Mouse (Mus musculus) right cerebral cortex, postnatal 14 days (tissue): ENCODE measurements at regions not wholly inside any gene's neighbourhood (a gene's known extent, or its start where the extent isn't known, plus 50 kb on each side); places are given as distances from the start of the nearest gene placed in this dataset.

Experiments used
- DNase-seq: peaks from one replicate; pipeline ENCODE4 v3.0.0; 2022

DNA sequence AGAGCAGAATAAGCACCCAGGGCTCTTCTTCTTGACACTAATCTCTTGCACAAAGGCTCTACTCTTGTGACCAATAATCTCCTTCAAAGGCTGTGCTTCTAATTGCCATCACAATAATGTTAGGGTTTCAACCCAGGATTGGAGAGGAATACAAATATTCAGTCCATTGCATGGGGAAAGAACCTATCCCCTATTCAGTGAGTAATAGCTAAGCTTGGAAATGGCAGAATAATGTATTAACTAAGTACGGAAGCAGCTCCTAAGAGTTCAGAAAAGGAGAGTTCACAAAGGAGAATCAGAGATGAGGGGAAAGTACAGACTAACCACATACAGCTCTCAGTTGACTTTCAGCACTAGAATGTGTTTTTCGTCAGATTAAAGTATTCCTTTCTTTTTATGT lies 544.3 kb downstream of the Nfib start:
- DNase-seq = no peak

DNA sequence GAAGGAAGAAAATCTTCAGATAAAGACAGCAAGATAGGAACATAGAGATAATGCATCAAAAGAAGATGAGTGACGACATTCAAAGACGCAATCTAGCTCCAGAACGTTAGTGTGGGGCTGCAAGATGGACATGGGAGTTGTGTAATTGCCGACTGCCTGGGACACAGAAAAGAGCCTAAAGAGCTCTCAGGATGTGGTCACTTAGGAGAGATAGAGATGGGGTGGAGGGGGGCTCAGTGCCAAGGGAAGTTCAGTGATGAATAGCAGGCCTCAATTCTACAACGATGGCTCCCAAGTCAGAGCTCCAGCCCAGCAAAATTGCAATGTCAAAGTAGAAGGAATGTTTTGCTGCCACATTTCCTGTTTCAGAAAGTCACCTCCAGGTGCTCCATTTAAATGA lies 545.3 kb downstream of the Nfib start:
- DNase-seq = no peak

DNA sequence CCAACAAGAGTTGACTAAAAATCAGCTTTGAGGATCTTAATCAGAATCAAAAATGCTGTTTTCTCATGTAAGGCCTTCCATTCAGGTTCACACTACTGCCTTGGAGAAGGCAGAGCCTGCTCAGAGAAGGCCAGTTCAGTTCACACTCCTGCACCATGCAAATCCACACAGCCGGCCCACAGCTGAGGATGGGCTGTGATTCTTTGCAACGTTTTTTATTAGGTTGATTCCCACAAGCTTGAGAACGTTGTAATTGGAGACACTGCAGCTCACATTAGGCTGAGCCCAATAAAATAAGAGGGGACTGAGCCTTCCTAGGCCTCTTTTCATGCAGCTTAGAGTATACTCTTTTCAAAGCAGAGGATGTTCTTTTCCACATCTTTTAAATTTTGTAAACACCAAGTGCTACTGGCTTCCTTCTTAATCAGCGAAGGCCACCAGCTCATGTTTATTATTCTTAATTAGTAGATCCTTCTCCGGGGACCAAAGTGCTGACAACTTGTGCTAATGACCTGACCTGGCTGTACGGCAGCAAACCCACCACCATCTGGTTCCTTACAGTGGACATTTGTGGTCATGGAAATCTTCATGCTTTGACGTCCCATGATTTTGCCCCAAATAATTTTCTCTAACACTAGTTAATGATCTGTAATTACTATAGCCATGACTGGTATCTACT lies 549.8 kb downstream of the Nfib start:
- DNase-seq = no peak

DNA sequence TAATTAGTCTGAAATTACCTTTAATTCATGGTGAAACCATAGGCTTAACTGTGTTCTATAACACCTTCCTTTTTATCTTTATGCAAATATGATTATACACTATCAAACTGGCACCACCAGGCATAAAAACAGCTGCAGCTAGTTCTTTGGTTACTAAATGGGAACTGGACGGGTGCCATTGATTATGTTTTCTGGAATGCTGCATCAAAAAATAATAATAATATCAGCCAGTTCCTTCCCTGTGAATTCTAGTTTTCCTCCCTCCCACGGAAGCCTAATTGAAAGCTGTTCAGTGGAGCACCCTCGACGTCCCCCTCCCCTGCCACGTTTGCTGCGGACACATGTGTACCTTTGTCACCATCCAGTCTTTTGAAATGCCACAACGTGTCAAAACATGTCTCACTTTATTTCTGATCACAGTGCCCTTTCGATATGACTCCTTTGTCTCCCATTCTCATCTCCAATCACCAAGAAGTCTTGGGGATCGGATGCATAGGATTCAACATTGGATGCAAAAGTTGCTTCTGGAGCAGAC lies 551.5 kb downstream of the Nfib start:
- DNase-seq = no peak

DNA sequence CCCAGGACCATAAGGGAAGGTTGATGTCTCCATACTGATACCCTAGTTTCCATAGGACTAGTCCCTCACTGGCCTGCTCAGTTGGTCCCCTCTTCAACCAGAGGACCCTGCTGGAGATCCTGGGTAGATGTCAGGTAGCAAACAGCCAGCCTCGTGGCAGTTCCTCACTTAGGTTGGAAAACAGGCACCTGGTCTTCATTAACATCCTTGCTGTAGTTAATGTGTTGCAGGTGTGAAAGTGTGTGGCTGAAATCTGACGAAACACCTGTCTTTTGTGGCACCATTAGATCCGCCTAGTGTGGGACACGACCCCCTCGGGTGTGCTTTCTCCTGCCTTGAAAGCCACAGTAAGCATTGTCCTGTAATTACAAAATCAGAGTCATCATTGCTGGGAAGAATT lies 551.9 kb downstream of the Nfib start:
- DNase-seq = no peak

DNA sequence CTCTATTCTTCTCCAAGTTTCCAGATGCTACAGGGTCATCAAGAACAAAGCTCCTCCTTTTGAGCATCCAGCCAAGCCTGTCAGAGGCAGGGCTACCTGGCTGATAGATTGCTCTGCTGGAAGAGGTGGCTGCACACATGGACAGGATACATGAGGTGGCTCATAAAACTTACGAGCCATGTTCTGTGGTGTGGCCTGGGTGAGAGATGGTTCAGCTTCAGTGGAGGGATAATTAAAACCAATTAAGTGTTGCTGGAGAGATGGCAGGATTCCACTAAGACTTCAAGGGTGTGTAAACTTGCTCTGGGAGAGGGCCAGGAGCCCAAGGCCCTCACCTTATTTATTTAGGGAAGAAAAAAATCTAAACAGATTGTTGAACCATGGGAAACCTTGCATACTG lies 555.6 kb downstream of the Nfib start:
- no peak for DNase-seq

DNA sequence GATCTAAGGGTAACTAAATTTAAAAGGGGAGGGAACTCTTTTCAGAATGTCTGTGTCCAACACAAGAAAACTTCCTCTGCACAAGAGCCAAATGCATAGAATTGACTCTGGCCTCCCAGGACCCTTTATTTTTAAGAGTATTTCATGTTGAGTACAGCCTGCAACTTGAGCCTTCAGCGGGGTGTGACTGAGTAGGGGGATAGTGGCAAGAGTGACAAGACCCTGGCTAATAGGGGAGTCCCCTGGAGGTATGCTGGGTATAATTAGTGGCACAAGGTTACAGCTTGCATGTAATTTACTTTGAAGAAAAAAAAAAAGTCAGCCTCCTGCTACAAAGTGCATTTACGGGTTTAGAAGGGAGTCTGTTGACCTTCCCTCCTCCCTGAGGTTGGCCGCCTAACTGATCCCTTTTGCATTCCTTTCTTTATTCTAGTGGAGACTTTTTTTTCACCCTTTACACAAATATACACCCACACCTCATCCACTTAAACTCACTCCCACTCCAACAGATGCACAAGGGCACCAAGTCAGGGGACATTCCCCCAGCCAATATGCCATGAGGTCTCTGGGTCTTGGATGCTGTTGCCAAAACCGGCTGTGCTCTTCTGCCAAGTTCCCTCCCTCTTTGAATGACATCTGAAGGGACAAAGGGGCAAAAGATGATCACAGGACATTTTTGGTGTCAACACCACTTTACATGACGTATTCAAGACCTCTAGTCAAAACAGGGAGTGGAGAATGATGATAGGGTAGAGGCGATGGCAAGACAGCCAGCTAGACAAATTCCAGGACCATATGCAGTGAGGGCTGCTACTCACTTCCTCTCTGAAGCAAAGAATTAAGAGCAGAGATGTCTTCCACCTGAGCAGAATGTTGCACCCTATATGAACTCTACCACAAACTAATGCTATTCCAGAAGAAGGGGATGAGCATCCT lies 557.2 kb downstream of the Nfib start:
- no peak for DNase-seq

DNA sequence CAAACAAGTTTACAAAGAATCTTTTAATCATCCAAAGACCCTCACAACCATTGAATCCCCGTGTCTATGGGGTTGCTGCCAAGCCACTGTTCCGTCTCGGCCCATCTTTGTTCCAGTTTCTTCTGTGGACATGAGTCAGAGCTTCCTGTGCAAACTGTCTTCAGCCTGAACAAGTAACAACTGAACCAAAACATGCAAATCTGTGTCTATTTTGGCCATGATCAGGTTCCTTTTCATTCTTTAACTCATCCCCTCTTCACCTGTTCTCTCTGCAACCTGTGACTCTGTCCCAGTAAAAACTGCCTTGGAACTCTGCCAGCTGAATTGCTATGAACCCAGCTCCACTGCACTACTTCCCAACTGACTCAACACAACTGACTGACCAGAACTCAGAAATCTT lies 563.2 kb downstream of the Nfib start:
- DNase-seq = no peak

DNA sequence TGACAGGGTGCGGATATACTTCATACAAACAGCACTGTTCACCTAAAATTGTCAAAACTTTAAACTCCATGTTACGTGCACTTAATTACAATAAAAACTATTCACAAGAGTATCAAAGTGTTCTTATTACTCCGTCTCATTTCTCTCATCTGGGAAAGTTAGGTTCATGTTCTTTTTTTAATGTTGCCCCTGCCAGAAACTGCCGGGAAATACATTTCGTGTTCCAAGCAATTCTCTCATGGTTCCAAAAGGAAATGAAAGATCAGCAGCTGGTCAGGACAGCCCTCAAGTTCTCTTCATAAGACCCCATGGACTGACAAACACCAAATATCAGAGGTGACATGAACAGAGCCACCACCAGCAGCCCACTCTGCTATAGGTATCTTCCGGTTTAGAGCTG lies 565.7 kb downstream of the Nfib start:
- DNase-seq = no peak

DNA sequence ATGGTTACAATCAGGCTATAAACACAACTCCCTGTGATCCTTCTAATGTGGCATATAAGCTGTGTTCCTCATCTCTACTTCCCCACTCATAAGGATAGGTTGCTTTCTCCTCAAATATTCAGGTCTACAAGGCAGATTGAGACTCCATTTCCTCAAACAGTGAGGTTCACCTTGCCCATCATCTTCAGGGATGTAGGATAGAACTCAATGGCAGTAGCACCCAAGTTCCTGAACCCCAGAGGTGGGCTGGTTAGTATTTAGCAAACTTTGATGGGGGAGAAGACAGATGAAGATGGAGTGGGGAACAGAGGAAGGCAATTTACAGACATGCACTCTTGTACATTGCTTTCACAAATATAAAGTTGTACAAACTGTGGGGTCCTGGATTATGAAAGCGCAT lies 566.5 kb downstream of the Nfib start:
- no peak for DNase-seq

DNA sequence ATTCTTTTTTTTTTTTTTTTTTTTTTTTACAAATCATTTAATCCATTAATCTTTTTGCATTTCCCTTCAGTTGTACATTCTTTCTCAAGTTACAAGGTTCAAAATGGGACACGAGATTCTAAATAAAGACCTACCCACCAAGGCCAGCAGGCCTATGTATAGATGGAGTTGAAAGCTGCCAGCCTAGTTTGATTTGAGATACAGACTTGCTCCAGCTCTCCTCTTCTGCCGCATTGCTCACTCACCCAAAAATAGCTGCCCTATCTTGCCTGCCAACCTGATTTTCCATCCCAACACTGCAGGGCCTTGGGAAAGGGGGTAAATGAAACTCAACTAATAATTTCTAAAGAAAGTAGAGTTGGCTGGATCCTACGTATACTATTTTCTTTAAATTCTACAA lies 572.7 kb downstream of the Nfib start:
- no peak for DNase-seq

DNA sequence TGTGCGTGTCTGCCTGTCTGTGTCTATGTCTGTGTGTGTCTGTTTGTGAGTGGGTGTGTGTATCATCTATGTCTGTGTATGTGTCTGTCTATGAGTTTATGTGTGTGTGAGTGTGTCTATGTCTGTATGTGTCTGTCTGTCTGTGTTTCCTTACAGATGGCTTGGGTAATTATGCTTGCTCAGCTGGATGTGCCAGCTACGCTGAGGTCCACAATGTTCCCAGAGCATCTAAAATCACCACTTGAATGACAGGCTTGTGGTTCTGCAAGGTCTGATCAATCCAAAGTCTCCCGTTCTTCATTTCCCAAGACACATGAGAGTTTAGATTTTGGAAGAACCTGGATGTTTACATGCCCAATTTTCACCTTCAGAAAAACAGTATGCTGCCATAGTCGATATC lies 573.2 kb downstream of the Nfib start:
- no peak for DNase-seq

DNA sequence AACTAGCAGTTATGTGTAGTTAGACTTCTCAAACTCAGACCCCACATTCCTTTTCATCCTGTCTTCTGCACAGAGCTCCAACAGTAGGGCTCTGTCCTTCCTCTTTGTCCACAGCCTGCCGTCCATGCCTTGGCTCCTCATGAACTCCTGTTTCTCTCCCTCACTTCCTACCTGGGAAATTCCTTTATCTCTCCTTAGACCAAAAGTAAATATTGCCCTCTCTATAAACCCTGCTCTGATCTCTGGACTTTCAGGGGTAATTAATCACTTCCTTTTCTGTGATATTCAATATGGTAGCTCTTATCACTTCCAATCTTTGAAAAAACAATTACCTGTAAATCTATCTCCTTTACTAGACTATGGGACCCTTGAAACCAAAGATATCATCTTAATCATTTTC lies 576.1 kb downstream of the Nfib start:
- no peak for DNase-seq

DNA sequence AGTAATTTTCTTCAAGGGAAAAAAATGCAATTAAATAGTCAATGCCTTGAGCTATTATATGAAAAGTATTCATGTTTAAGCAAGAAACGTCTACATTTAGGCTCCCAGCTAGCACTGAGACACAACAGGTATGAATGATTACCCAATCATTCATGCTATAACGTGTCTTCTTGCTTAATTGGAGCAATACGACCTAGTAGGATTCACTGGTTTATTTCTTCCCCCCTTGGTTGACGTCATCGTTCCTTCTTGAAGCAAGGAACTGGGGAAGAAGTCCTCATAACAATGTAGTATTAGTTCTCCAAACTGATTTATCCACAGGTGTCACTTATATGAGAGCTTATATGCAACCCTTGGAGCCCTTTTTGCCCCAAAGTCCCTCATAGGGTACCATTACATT lies 581.8 kb downstream of the Nfib start:
- DNase-seq = no peak

DNA sequence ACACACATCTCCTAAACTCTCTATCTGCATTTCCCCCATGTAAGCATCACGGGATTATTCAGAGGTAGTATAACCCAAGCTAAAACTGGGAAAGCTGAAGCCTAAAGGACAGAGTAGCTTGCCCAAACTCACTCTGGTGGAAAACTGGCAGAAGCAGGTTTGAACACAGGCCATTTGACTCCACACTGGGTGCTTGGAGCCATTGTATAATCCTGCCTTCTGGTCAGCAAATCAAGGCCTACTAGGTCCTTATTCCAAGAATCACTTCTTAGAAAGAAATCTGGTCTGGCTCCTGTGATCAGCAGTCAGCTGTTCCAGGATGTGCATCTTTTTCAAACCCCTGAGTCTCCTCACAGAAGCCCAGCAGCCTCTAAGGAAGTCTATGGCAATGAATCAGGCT lies 582.4 kb downstream of the Nfib start:
- DNase-seq = no peak

DNA sequence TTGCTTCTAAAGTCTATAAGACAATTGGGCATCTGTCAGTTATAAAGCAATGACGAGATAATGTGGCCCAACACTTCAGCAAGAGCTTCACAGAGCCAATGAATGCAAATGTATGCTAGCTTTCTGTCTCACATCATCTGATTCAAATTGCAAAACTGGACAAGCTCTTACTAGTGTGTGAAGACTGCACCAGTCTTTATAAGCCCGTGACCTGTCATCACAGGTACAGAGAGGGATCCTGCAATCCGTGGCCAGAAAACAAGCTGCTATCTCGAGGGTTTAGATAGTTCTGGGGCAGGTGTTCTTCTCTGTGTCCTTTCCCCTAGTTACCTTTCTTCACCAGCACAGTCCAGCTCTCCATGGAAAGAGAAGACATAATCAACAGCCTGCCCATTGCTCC lies 584.8 kb downstream of the Nfib start:
- DNase-seq = no peak

DNA sequence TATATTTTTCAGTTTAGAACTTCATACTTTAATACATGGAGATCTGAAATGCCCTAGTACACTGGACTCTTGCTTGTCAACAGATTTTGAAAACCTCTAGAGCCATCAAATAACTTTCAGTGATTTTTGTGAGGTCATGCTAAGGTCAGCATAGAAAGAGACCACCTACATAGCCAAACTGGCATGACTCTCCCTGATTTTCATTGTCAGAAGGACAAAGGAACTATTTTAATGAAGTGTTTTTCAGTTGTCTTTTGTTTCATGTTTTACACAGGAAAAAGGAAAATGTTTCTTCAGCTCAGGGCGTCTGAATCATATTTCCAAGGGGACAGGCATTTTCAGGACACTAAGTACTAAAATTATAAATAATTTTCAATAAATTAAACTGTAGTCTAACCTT lies 585.2 kb downstream of the Nfib start:
- no peak for DNase-seq

DNA sequence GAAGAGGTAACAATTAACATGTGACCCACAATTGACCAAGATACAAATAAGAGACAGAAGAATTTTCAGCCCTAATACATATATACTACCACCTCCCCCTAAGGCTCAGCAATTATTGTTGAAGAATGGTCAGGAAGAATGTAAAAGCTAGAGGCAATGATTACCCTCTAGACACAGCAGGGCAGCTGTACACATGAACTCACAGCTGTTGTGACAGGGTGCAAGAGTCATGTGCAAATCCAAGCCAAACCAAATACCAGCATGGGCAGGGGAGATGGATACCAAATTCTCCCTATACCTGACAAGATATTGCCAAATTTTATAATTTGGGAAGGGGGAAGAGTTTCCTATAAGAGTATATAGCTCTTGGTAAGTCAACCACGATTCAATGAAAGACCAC lies 603.7 kb downstream of the Nfib start:
- no peak for DNase-seq

DNA sequence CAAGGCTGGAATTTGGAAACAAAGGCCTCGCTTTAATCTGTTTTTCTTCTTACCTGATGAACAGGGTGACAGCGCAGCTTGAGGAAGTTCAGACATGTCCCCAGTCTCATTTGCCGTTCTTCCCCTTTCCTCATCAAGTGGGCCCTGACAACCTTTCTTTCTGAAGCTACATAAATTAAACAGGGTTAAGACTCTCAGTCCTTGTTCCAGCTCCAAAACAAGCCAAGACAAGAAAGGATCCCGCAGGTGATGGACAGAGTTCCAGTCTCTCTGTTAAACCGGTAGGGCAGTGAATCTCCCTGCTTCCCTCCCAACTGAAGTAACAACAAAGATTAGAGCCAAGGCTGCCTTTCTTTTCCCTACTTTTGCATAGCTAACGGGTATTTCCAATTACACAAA lies 605.6 kb downstream of the Nfib start:
- DNase-seq = no peak

DNA sequence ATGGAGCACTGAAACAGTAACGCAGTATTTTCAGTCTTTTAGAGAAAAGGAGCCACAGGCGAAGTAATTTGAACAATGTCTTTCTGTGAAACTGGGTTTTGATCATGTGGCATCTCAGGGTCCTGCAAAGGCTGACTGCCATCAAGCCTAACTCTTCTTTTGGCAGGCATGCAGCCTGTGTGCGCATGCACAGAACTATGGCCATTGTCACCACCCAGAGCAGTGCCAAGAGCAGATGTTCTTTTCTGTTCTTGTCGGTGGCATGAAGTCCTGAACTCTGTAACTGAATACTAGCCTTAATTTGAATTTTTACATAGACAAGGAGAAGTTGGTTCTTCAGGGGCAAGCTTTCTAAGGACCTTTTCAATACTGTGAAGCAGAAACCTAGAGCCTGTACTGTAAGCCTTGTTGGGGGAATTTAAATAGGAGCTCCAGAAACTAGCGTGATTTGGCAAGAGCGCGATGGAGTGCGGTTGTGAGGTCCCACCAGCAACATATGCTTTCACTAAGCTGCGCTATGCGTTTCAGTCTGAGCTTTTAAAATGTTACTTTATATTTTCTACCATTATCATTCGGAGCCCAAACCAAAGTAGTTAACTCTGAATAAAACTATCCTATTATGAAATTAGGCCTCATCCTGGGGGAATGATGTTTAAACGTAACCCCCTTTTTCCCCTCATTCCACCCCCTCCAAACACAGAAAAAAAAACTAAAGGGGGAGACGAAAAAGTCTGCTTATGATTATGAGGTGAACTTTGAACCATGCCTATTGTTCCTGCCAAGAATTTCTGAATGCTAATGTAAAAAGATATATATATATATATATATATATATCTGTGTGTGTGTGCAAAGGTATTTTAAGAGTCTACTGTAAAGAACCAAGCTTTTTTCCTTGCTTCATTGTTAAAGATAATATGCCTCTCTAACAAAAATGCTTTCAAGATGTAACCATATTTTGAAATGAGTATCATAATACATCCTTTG lies 606.3 kb downstream of the Nfib start:
- no peak for DNase-seq

DNA sequence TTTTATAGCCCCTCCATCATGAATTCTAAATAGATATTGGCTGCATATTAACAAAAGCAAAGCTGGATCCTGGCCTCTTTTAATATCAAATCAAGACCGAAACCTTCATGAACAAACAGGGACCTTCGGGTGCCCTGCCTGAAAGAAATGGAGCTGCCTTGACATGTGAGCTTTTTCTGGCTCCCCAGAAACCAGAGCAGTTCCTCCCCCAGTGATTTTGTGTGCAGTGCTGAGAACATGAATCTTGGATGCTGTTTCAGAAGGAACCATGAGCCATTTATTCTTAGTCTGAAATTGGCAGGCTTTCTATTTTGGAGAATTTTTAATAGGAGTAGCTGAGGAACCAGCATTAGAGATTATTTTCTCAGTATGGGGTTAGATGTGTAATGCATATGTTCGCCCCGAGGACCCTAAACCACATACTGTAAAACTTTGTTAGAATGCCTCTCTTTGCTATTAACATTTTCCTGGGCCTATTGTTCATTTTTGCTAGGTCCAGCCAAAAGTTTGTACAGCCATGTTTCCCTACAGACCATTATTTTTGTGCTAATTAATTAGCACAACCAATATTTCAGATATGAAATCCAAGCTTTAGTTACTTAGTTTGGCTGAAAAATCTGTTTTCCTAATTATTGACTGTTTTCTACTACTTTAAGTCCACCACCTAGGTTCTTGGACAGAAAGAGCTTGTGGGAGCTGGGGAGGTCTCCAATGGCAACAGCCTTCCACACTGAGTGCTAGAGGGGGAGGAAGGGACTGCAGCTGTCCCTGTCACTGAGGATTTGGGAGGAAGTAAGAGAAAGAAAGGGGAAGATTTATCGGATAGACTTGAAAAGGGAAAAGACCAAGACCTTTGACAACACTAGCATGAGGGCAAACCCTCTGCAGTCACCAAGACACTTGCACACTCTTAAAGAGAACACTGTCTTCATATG lies 613.0 kb downstream of the Nfib start:
- no peak for DNase-seq

DNA sequence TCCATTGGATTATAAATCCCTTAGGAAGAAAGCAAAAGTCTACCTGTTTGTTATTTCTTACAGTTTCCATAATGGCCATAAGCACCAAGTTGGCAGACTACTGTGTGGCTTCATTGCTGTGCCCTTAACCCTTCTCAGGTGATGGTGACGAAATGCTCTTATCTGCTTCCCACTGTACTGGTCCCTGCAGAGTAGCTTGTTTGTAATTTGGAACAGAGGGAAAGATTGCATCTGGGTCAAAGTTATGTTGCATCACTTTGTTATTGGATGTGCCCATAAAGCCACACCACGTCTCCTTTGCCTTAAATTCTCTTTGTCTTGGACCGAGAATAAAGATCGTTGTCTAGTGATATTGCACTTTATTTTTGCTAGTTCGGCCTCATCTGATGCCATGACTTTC lies 615.9 kb downstream of the Nfib start:
- DNase-seq = no peak
